Mouse (Mus musculus): Measurements from ENCODE around the gene Cblb.

GRCm38 (mm10) chr16:52190714-52191113 is 159.7 kb downstream of the Cblb start:
- TF ChIP-seq CTCF (IDR thresholded peaks at IDR 0.05; ENCODE audit: borderline replicate concordance, control insufficient read depth, extremely low read depth, insufficient read depth, low read length, poor library complexity), result no peak
- no peak for TF ChIP-seq POLR2A (IDR thresholded peaks at IDR 0.05; ENCODE audit: control insufficient read depth, extremely low read depth, insufficient read depth, low read length, poor library complexity)

All from thymus, adult 2 months (tissue).